Mouse (Mus musculus) embryo, embryonic 11.5 days (tissue): ENCODE data around the gene Farsa.
"Not testable (repeated sequence)": the region's sequence is repeated elsewhere in the genome, so short reads cannot be mapped to it uniquely, and the experiment has no call there.

Experiments used
- DNase-seq: peaks from one replicate; pipeline ENCODE4 v3.0.0-alpha.2; 2012; ENCODE audit warnings: low read depth, low spot score

Gene Farsa

GRCm38 (mm10) chr8:84856864-84857441 lies at the start of gene Farsa:
TSS of gene Farsa (plus strand) at chr8:84856989.
- peak; percentile 87 for DNase-seq

GRCm38 (mm10) chr8:84809109-84809940 lies 47.5 kb upstream of the Farsa start:
- no peak for DNase-seq

GRCm38 (mm10) chr8:84809941-84810280 lies 46.9 kb upstream of the Farsa start:
- DNase-seq = no peak

DNA sequence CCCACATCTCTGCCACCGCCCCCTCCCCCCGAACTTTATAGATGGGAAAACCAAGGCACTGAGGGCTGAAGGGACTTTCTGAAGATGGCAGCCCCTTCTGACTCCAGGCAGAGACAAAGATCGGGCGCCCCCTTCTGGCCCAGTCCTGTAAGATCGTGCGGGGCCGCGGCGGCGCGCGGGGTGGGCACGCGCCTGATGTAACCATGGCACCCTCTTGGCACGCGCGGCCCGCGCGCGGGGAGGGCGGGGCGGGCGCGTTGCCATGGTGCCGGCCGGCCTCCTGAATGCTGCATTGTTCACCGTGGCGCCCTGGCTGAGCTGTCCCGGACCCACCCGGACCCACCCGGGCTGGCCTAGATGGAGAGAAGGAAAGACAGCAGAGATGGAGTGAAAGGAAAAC lies 45.9 kb upstream of the Farsa start:
- DNase-seq = peak; percentile 78

DNA sequence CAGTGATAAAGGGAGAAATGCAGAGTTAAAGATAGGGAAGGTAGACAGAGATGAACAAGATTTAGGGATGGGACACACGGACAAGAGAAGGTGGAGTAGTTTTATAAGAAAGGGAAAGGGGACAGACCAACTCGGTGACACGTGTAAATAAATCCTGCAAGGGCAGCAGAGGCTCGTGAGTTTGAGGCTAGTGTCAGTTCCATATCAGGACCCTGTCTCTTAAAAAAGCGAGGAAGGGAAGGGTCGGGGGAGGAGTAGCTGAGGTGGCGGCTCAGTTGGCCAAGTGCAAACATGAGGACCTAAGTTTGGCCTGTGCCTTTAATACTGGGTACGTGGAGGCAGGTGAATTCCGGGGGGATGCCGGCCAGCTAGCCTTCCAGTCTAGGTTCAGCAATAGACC lies 45.5 kb upstream of the Farsa start:
- DNase-seq = no peak

- no peak for DNase-seq
Observed at GRCm38 (mm10) chr8:84813059-84813458, 43.7 kb upstream of the Farsa start.

DNA sequence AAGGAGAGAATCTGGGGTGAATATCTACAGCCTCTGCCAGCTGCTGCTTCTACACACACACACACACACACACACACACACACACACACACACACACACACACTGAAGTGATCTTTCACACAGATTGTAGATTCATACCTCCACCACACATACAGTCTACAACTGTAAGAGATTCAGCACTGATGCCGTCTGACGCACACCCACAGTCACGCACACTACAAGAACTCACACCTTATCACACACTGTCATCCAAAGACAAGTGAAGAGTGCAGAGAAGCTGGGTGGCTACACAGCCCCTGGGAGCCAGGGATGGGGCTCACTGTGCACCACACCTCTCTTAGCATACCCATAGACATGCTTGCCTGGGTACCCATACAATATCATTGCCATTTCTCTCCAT lies 43.0 kb upstream of the Farsa start:
- no peak for DNase-seq

DNA sequence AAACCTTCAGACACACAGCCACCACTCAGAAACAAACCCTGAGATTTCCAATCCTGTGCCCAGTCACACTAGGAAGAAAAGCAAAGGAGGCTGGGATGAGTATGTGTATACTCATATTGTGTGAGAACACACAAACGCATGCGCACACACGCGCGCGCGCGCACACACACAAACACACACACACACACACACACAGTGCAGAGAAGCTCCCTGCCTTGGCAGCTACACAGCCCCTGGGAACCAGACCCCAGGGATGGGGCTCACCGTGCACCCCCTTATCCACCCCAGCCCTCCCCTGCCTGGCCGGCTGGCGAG lies 42.6 kb upstream of the Farsa start:
- no peak for DNase-seq

DNA sequence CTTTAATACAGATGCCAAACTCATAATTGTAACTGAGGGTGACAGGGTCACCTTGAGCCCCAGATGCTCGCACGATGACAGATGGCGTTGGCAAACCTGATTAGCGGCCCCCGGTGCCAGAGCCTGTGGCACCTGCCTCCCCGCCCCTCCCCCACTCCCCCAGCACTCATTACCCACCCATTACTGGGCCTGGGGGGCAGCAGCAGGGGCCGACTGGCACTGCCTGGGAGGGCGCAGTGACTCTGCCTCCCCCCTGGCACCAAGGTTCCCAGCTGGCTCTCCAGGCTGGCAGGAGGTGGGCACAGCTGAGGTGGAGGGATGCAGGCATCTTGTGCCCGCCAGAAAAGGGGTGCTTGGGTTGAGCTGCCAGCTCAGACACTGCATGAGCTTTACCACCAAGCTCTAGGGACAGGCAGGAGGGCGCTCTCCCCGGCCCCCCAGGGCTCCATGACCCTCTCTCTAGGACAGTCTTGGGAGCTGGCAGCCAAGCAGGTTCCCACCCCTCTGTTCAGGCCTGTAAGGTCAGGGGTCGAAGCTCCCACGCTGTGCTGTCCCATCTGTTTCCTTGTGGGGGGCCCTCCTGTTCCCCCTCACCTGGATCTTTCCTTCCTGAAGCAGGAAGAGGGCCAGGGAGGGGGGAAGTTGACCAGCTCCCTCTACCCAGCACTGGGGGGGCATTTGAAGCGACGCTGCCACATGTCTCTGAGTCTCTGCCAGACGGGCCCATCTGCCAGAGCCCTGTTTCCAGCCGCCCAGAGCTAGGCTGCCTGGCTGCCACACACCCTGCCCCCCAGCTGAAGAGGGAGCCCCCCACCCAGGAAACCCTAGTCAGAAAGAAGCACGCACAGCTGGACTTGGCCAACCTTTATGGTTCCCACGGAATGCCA lies 42.0 kb upstream of the Farsa start:
- DNase-seq = no peak

DNA sequence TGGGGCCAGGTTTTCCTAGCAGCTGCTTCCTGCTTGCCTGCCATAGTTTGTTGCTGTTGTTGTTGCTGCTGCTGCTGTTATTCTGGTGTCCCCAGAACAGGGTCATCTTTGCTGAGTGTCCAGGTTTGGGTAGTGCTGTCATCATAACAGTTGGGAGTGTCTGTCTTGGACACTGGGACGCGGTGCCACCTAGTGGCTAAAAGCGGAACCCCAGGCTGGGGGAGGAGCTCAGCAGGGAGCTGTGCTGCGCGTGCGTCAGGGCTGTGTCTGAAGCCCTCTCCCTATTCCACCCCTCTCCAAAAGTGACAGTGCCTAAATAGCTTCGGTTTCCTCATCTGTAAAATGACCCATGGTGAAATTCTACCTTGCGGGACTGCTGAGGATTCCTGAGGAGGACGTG lies 41.2 kb upstream of the Farsa start:
- DNase-seq = peak; percentile 84

- DNase-seq = no peak
Observed at GRCm38 (mm10) chr8:84816117-84816516, 40.7 kb upstream of the Farsa start.

DNA sequence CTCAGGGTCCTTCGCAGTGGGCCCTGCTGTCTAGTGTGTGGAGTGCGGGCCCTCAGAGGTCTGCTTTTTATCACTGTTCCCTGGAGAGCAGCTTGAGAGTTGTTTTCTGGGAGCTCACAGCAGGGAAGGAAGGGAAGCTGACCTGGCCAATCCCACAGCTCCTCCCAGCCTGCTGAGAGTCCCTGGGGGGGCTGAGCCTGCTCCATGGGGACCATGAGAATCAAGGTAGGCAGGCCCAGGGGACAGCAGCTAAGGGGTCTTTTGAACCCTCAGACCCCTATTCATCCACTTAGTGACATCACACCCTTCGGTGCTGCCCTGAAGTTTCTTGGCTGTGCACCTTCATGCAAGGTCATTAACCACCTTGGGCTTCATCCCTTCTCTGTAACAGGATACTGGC lies 34.1 kb upstream of the Farsa start, which contains the start of gene Dand5:
Dand5 (minus strand) TSS at position 101 of the 400 bp plus-strand sequence.
- no peak for DNase-seq

DNA sequence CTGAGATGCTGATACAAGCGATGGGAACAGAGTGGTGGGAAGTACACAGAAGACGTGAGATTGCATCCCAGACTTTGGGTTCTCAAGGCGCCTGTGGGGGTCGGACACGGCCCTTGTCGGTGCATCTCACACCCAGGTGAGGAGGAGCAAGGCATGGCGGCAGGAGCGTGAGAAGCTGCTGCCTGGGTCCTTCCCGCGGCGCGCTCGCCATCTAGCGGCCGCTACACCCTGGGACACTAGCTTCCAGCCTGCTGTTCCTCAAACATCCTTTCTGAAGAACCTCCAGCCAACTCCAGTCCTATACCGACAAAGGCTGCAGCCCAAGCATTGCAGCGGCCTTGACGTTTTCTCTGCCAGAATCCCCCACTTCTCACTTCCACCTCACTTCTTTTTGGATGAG lies 33.1 kb upstream of the Farsa start:
- DNase-seq = no peak

- no peak for DNase-seq
Observed at GRCm38 (mm10) chr8:84825636-84826035, 31.2 kb upstream of the Farsa start.

DNA sequence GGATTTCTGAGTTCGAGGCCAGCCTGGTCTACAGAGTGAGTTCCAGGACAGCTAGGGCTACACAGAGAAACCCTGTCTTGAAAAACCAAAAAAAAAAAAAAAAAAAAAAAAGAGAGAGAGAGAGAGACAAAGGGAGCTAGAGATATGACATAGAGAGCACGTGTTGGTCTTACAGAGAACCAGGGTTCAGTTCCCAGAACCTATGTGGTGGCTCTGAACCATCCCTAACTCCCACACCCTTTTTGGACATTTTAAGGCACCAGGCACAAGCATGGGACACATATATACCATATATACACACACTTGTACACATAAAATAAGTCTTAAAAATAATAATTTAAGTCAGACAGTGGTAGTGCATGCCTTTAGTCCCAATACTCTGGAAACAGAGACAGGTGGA lies 30.3 kb upstream of the Farsa start:
- not testable (repeated sequence) for DNase-seq

- DNase-seq = no peak
Observed at GRCm38 (mm10) chr8:84831490-84831889, 25.3 kb upstream of the Farsa start, which contains the start of gene Gadd45gip1. TSS of gene Gadd45gip1 (plus strand) at chr8:84831522.

GRCm38 (mm10) chr8:84832034-84832717 lies 24.6 kb upstream of the Farsa start:
- DNase-seq = no peak

DNA sequence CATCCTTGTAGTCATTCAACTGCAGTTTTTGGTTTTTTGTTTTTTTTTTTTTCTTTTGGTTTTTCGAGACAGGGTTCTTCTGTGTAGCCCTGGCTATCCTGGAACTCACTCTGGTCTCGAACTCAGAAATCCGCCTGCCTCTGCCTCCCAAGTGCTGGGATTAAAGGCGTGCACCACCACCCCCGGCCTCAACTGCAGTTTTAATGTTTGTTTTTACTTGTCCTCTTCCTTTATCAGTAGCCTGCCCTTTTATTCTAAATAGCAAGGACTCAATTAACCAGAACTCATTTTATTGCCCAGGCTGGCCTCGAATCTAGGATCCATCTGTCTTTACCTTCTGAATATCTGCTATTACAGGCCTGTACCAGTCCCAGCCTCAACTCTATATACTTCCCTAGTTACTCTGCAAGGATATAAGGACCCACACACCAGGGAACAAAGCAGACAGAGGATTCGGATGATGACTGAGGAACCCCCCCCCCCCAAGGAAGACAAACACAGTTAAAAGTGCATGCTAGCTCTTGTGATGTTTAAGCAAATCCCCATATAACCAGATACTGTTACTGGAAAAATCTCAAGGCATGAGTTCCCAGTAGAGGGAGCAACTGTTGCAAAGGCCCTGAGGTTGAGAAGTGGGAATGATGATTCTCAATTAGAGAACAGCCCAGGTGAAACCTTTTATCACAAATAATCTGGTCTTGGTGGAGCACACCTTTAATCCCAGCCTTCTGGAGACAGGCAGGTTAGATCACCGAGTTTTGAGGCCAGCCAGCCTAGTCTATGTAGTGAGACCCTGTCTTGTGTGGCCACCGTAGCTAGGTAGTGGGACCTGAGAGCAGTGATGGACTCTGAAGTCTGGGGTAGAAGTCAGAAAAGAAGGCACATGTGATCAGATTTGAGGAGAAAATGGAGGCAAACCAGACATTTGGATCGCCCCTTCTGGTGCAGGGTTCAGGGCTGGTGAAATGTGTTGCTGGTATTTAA lies 23.7 kb upstream of the Farsa start:
- no peak for DNase-seq

GRCm38 (mm10) chr8:84834002-84834865 lies 22.6 kb upstream of the Farsa start:
- no peak for DNase-seq
